Mouse (Mus musculus) G1E (cell line): ENCODE results near the gene Gpr37l1.

ENCODE experiments used
- CTCF ChIP-seq: IDR thresholded peaks from 2 replicates; pipeline ENCODE4 v1.5.1; 2012; ENCODE audit warnings: low read depth, low read length, inconsistent platforms, mixed read lengths
- TAL1 ChIP-seq: conservative IDR thresholded peaks from 2 replicates; pipeline ENCODE4 v1.6.1; 2012; ENCODE audit warnings: low read depth, low read length, inconsistent platforms, mixed read lengths

GRCm38 (mm10) chr1:135129543-135130183 is 37.8 kb downstream of the Gpr37l1 start:
- TF ChIP-seq TAL1 (no peak), CTCF (no peak)
